Mouse (Mus musculus): ENCODE results near the gene Spata21. TPM values are rescaled to one million over a fixed set of nuclear protein-coding genes. Genes with fewer than 3 reads are reported as not detected.

Gene Spata21
- polyA plus RNA-seq, 1 experiment from 2014 or later, result 0.19 TPM

DNA sequence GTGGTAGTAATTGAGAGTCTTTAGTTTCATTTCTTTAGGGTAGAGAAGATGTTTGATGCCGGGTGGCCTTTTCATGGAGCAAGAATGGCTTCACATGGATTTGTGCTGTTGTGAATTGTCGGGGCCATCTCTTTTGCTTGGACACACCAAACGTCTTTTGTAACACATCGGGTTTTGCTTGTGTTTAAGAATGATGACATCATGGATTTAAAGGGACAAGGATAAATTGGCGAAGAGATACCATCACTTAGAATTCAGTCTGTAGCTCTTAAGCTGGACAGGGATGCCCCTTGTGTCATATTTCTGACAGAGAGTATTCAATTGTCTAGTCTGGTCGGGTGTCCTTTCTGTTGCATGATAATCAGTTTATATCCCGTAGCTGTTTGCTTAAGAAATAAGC lies 61.0 kb downstream of the Spata21 start:
- ATAC-seq, result no peak
- H3K4me1 ChIP-seq (ENCODE audit: control insufficient read depth, insufficient read depth, low read length), result peaks cover 17% of the 10 kb centered on the region
- H3K27me3 ChIP-seq (replicated peaks; ENCODE audit: control insufficient read depth, insufficient read depth, low read length), result no peaks in the 10 kb centered on the region
- H3K4me2 ChIP-seq (ENCODE audit: low read length), result peak overlapping the region; percentile 90
- DNase-seq (ENCODE audit: low spot score), result no peak
- no peaks in the 10 kb centered on the region for H3K9me3 ChIP-seq (replicated peaks; ENCODE audit: control insufficient read depth, low read length)
- H3K36me3 ChIP-seq (ENCODE audit: control insufficient read depth, insufficient read depth, low read length), result no peaks in the 10 kb centered on the region
- 14% methylated on average over 7 of the region's 7 CpGs for WGBS
- peak overlapping the region; percentile 98 for H3K4me3 ChIP-seq (ENCODE audit: low read depth, low read length)
- peak overlapping the region; percentile 98 for H3K9ac ChIP-seq (ENCODE audit: low read length)
- no peak overlapping the region for H3K27ac ChIP-seq (ENCODE audit: low read depth, low read length)

DNA sequence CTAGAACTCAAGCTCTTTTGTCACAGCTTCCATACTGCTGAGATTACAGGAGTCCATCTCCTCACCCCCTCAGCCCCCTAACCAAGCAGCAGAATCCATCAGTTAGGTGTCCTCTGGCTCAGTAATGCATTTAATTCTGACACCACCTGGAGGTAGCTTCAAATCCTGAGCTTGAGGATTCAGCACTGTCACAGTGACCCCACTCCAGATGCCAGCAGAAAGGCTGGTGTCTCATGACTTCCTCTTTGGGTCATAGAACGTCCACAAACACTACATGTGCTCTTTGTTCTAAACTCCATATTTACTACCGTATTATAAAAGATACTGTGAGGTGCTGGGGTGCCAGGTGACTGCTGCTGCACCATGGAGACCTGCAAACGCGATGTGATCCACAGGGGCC lies 69.4 kb downstream of the Spata21 start:
- no peaks in the 10 kb centered on the region for H3K36me3 ChIP-seq (ENCODE audit: control insufficient read depth, insufficient read depth, low read length)
- WGBS, result 86% methylated on average over 4 of the region's 4 CpGs
- no peak for ATAC-seq
- no peak overlapping the region for H3K4me3 ChIP-seq (ENCODE audit: low read depth, low read length)
- DNase-seq (ENCODE audit: low spot score), result no peak
- H3K27ac ChIP-seq (ENCODE audit: low read depth, low read length), result no peak overlapping the region
- H3K4me1 ChIP-seq (ENCODE audit: control insufficient read depth, insufficient read depth, low read length), result no peaks in the 10 kb centered on the region
- H3K27me3 ChIP-seq (replicated peaks; ENCODE audit: control insufficient read depth, insufficient read depth, low read length), result no peaks in the 10 kb centered on the region
- no peaks in the 10 kb centered on the region for H3K9me3 ChIP-seq (replicated peaks; ENCODE audit: control insufficient read depth, low read length)
- H3K9ac ChIP-seq (ENCODE audit: low read length), result no peak overlapping the region
- no peak overlapping the region for H3K4me2 ChIP-seq (ENCODE audit: low read length)

DNA sequence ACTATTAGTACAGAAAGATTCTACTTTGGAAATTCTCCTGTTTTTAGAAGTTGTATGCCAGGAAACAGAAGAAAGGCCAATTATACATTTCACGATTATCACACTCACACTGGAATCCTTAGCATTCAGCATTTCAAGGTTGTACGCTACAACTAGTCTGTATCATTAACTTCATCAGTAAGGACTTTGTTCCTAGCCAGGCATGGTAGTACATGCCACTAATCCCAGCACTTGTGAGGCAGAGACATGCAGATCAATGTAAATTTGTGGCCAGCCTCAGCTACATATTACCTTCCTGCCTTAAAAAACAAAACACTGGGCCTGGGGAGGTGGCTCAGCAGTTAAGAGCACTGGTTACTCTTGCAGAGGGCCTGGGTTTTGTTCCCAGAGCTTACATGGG lies 70.5 kb downstream of the Spata21 start:
- Histone ChIP-seq H3K9me3 (replicated peaks; ENCODE audit: control insufficient read depth, low read length) (no peaks in the 10 kb centered on the region), H3K4me3 (ENCODE audit: low read depth, low read length) (no peak overlapping the region), H3K4me2 (ENCODE audit: low read length) (no peak overlapping the region), H3K4me1 (ENCODE audit: control insufficient read depth, insufficient read depth, low read length) (no peaks in the 10 kb centered on the region), H3K27ac (ENCODE audit: low read depth, low read length) (no peak overlapping the region), H3K36me3 (ENCODE audit: control insufficient read depth, insufficient read depth, low read length) (no peaks in the 10 kb centered on the region), H3K9ac (ENCODE audit: low read length) (peak overlapping the region; percentile 17; the same call in 1 of the 2 replicates), H3K27me3 (replicated peaks; ENCODE audit: control insufficient read depth, insufficient read depth, low read length) (no peaks in the 10 kb centered on the region)
- 89% methylated on average over 2 of the region's 2 CpGs for WGBS
- DNase-seq (ENCODE audit: low spot score), result no peak
- no peak for ATAC-seq

DNA sequence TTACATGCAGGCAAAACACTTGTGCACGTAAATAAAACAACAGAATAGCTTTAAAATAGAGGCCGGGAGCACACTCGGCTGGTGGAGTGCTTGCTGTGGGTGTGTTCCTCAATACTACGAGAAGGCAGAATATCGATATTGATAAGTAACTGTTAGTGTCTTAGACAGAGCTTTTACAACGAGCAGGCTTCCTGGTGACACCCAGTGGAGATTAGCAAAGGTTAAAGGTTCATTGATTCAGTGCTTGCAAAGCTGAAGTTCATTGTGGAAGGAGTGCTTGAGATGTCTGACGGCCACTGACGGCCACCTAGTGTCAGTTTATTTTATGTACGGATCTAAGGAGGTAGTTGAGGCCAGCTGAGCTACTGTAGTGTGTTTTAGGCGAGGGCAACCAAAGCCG lies 71.0 kb downstream of the Spata21 start:
- WGBS, result 60% methylated on average over 11 of the region's 11 CpGs
- Histone ChIP-seq H3K27ac (ENCODE audit: low read depth, low read length) (no peak overlapping the region), H3K4me1 (ENCODE audit: control insufficient read depth, insufficient read depth, low read length) (no peaks in the 10 kb centered on the region), H3K36me3 (ENCODE audit: control insufficient read depth, insufficient read depth, low read length) (no peaks in the 10 kb centered on the region), H3K9me3 (replicated peaks; ENCODE audit: control insufficient read depth, low read length) (no peaks in the 10 kb centered on the region), H3K4me3 (ENCODE audit: low read depth, low read length) (no peak overlapping the region), H3K27me3 (replicated peaks; ENCODE audit: control insufficient read depth, insufficient read depth, low read length) (no peaks in the 10 kb centered on the region), H3K4me2 (ENCODE audit: low read length) (no peak overlapping the region), H3K9ac (ENCODE audit: low read length) (peak overlapping the region; percentile 17; the same call in 1 of the 2 replicates)
- ATAC-seq (no peak), DNase-seq (ENCODE audit: low spot score) (no peak)

DNA sequence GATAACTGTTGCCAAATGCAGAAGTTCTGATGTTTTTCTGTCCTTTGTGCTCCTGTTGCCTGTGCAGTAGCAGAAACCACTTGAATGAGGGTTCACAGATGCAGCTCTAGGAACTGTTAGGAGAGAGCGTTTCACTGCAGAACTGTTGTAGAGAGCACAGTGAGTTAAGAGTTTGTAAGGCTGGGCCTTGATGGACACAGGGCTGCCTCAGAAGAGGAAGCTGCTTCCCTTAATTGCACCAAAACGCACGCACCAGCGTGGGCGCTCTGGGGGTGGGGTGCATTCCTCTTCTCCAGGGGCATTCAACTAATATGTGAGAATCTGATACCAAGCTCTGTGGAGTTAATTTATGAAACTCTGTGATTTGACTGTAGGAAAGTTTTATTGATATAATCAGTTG lies 71.5 kb downstream of the Spata21 start:
- H3K27me3 ChIP-seq (replicated peaks; ENCODE audit: control insufficient read depth, insufficient read depth, low read length), result no peaks in the 10 kb centered on the region
- ATAC-seq (no peak), DNase-seq (ENCODE audit: low spot score) (no peak)
- no peaks in the 10 kb centered on the region for H3K36me3 ChIP-seq (ENCODE audit: control insufficient read depth, insufficient read depth, low read length)
- no peaks in the 10 kb centered on the region for H3K4me1 ChIP-seq (ENCODE audit: control insufficient read depth, insufficient read depth, low read length)
- H3K9ac ChIP-seq (ENCODE audit: low read length), result no peak overlapping the region
- 0 out of 2 replicates have a peak, but pooled peaks cover 3% of the 10 kb centered on the region for H3K9me3 ChIP-seq (replicated peaks; ENCODE audit: control insufficient read depth, low read length)
- H3K4me2 ChIP-seq (ENCODE audit: low read length), result no peak overlapping the region
- 75% methylated on average over 5 of the region's 5 CpGs for WGBS
- H3K27ac ChIP-seq (ENCODE audit: low read depth, low read length), result no peak overlapping the region
- H3K4me3 ChIP-seq (ENCODE audit: low read depth, low read length), result no peak overlapping the region

DNA sequence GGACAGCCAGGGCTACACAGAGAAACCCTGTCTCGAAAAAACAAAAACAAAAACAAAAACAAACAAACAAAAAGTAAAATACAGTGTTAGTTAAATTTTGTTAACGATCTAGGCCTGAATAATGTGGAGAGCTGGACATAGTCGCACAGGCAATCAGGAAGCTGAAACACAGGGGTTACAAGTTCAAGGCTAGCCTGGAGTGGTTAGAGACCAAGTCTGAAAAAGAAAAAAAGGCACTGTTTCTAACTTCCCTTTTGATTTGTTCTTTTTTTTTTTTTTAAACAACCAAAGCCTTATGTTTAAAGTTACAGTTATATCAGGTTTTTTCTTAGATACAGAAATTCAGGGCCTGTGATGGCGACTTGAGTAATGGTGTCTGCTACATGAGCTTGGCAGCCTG lies 72.1 kb downstream of the Spata21 start:
- no peaks in the 10 kb centered on the region for H3K36me3 ChIP-seq (ENCODE audit: control insufficient read depth, insufficient read depth, low read length)
- H3K4me1 ChIP-seq (ENCODE audit: control insufficient read depth, insufficient read depth, low read length), result no peaks in the 10 kb centered on the region
- 92% methylated on average over 4 of the region's 4 CpGs for WGBS
- no peak overlapping the region for H3K4me2 ChIP-seq (ENCODE audit: low read length)
- H3K9ac ChIP-seq (ENCODE audit: low read length), result no peak overlapping the region
- no peak for DNase-seq (ENCODE audit: low spot score)
- H3K27me3 ChIP-seq (replicated peaks; ENCODE audit: control insufficient read depth, insufficient read depth, low read length), result no peaks in the 10 kb centered on the region
- H3K9me3 ChIP-seq (replicated peaks; ENCODE audit: control insufficient read depth, low read length), result 0 out of 2 replicates have a peak, but pooled peaks cover 5% of the 10 kb centered on the region
- no peak overlapping the region for H3K4me3 ChIP-seq (ENCODE audit: low read depth, low read length)
- ATAC-seq, result no peak
- no peak overlapping the region for H3K27ac ChIP-seq (ENCODE audit: low read depth, low read length)

DNA sequence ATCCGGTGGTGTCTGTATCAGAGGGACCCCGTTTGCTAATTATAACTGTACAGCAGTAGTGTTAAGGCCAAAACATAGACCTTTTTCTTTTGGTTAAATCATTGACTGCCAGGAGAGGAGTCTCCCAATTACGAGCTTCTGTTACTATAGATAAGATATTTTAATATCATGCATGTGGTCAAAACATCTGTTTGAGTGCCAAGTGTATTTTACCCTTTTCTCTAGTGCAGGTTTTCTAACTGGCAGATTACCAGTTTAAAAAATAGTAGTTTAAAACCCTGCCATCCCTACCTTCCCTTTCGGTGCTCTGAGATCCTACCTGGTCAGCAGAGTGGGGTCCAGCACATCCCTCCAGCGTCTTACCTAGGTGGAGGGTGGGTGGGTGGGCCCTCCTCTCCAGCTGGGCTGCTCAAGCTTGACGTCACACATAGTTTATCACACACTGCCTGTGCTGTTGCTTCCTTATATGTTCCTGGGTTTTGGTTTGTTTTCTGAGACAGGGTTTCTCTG lies 73.6 kb downstream of the Spata21 start:
- no peaks in the 10 kb centered on the region for H3K4me1 ChIP-seq (ENCODE audit: control insufficient read depth, insufficient read depth, low read length)
- H3K4me2 ChIP-seq (ENCODE audit: low read length), result no peak overlapping the region
- H3K36me3 ChIP-seq (ENCODE audit: control insufficient read depth, insufficient read depth, low read length), result no peaks in the 10 kb centered on the region
- DNase-seq (ENCODE audit: low spot score) (no peak), ATAC-seq (no peak)
- no peaks in the 10 kb centered on the region for H3K27me3 ChIP-seq (replicated peaks; ENCODE audit: control insufficient read depth, insufficient read depth, low read length)
- WGBS, result 90% methylated on average over 6 of the region's 6 CpGs
- H3K9me3 ChIP-seq (replicated peaks; ENCODE audit: control insufficient read depth, low read length), result 0 out of 2 replicates have a peak, but pooled peaks cover 5% of the 10 kb centered on the region
- no peak overlapping the region for H3K4me3 ChIP-seq (ENCODE audit: low read depth, low read length)
- H3K9ac ChIP-seq (ENCODE audit: low read length), result no peak overlapping the region
- no peak overlapping the region for H3K27ac ChIP-seq (ENCODE audit: low read depth, low read length)

Other genes starting within 250 kb of the Spata21 start
- 0.05 TPM in 1 of 2 replicates, not detected in the other for gene Padi1, start 242.6 kb upstream of the Spata21 start, polyA plus RNA-seq (2014; fragmentation: Nextera tagmentation; extraction: Ambion mirVana)
- gene Padi2, start 182.0 kb upstream of the Spata21 start, polyA plus RNA-seq (2014; fragmentation: Nextera tagmentation; extraction: Ambion mirVana), result 0.27 and 0.31 TPM in 2 replicates
- gene Sdhb, start 127.1 kb upstream of the Spata21 start, polyA plus RNA-seq (2014; fragmentation: Nextera tagmentation; extraction: Ambion mirVana), result 508 and 541 TPM in 2 replicates
- 79.9 and 110 TPM in 2 replicates for gene Atp13a2, start 101.5 kb upstream of the Spata21 start, polyA plus RNA-seq (2014; fragmentation: Nextera tagmentation; extraction: Ambion mirVana)
- gene Mfap2, start 77.9 kb upstream of the Spata21 start, polyA plus RNA-seq (2014; fragmentation: Nextera tagmentation; extraction: Ambion mirVana), result 255 and 287 TPM in 2 replicates
- gene Crocc, start 27.8 kb upstream of the Spata21 start, polyA plus RNA-seq (2014; fragmentation: Nextera tagmentation; extraction: Ambion mirVana), result 6.6 and 7.8 TPM in 2 replicates
- gene Necap2, start 10.0 kb upstream of the Spata21 start, polyA plus RNA-seq (2014; fragmentation: Nextera tagmentation; extraction: Ambion mirVana), result 36.6 and 41.8 TPM in 2 replicates
- 37.0 and 38.9 TPM in 2 replicates for gene Szrd1, start 51.4 kb downstream of the Spata21 start, polyA plus RNA-seq (2014; fragmentation: Nextera tagmentation; extraction: Ambion mirVana)
- 22.3 and 29.5 TPM in 2 replicates for gene Fbxo42, start 59.6 kb downstream of the Spata21 start, polyA plus RNA-seq (2014; fragmentation: Nextera tagmentation; extraction: Ambion mirVana)
- 6.5 and 6.7 TPM in 2 replicates for gene Rsg1, start 125.6 kb downstream of the Spata21 start, polyA plus RNA-seq (2014; fragmentation: Nextera tagmentation; extraction: Ambion mirVana)
- 0.65 and 1.1 TPM in 2 replicates for gene Arhgef19, start 151.2 kb downstream of the Spata21 start, polyA plus RNA-seq (2014; fragmentation: Nextera tagmentation; extraction: Ambion mirVana)
- 0.58 and 0.64 TPM in 2 replicates for gene Epha2, start 212.9 kb downstream of the Spata21 start, polyA plus RNA-seq (2014; fragmentation: Nextera tagmentation; extraction: Ambion mirVana)